Mouse (Mus musculus): ENCODE data around the gene Kansl1l. TPM values are rescaled to one million over a fixed set of nuclear protein-coding genes. Genes with fewer than 3 reads are reported as not detected.
"Not testable (repeated sequence)": the region's sequence is repeated elsewhere in the genome, so short reads cannot be mapped to it uniquely, and the experiment has no call there.

Gene Kansl1l
- polyA plus RNA-seq, 1 experiment: 2.7 TPM

DNA sequence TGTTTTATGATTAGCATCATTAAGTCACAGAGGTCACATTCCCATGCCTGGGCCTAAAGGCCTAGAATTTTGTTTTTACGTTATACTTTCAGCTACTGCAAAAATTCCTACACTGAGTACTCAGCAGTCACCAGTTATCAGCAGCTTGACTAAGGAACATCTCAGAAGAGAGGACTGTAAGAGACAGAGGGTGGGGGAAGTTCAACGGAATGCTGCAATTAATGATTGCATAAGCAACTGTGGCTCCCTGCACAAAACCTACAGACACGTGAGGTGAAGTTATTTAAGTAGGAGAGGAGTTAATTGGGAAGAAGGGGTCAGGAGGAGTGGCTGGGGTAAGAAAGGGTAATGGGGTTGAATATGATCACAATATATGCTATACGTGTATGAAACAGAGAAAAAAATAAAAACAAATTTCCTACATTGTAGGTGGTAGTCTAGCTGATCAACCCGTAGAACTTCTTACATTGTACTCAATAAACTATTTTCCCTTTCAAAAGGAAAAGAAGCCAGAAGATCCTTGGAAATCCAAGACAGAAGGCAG, 117.1 kb downstream of the Kansl1l start:
- DNase-seq (ENCODE audit: low read depth): peak; percentile 2

DNA sequence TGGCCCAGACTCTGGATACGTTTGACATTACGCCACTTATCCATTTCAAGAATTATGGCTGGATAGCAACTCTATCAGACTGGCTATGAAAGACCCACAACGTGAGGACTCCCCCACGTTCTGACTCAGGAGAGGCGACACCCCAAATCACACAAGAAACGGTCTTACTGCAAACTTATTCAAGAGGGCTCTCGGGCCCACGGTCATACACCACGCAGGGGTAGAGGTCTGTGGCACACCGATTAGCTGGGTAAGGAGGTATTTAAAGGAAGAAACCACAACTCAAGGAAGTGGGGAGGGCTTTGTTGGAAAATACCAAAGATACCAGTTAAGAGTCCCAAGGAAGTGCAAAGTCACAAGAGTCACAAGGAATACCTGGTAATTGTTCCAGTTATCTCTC, 117.7 kb downstream of the Kansl1l start:
- DNase-seq (ENCODE audit: low read depth): not testable (repeated sequence)

DNA sequence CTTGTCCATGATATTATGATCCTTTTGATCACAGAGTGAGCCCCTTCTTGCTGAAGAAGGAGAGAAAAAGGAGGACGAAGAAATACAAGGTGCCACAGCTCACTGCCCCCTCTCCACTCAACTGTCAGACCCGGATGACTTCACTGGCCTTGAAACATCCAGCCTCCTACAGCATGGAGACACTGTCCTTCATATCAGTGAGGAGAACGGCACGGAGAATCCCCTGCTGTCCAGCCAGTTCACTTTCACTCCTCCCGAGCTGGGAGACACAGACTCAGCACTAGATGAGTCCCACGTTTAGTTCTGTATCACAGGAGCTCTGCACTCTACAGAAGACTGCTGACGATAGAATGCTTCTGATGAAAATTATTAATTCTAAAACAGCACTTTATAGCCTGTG, 122.1 kb downstream of the Kansl1l start:
- no peak for DNase-seq (ENCODE audit: low read depth)

DNA sequence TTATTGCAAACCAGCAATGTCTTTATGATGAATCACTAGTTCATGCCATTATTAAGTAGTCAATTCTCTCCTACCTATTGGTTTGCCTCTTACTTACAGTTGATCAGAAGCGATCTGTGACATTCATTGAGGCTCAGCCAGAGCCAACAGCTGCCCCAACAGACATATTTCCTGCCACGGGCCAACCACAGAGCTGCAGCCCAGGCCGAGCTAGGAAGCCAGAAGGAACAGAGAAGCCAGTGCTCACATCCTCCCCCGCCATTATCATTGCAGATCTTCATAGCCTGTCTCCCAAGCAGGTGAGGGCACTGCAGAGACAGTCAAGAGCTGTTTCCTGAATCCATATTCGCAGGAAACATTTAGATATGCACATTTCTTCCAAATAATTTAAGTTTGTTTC, 123.1 kb downstream of the Kansl1l start:
- DNase-seq (ENCODE audit: low read depth): no peak

DNA sequence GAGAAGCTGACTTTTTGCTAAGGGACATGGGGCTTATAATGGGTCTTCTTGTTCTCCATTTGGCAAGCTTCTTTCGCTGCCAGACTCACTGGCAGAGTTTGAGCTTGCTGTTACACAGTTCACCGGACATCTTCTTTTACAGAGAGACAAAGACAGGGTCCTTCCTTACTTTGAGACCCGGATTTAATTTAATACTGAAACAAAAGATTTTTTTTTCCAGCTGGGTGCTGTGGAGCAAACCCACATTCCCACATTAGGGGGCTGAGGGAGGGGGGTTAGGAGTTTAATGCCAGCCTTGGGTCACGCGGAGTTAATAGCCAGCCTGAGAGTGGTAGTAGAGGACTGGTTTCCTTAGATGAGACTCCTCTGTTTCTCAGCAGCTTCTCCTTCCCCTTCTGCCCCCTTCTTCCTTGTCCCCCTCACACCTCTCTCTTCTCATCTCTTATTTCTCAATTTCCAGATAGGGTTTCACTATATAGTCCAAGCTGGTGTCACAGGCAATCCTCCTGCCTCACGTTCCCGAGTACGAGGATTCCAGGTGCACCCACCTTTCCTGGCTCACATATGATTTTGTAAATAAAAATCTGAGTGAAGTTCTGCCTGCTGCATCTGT, 124.5 kb downstream of the Kansl1l start:
- no peak for DNase-seq (ENCODE audit: low read depth)

DNA sequence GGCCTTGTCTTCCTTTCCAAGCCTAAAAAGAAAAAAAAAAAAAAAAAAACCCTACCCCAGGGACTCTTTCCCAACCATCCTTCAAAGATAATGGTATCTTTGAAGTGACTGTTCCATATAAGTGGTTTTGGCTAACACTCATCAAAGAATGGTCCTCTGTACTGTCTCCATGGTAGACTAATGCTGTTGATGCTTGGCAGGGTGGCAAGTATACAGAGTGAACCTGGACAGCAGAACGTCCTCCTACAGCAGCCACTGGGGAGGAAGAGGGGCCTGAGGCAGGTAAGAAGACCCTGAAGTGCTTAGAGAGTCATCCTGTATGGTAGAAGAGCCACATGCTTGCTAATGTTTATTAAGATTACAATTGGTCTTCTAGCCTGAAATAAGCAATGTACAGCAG, 125.1 kb downstream of the Kansl1l start:
- no peak for DNase-seq (ENCODE audit: low read depth)

DNA sequence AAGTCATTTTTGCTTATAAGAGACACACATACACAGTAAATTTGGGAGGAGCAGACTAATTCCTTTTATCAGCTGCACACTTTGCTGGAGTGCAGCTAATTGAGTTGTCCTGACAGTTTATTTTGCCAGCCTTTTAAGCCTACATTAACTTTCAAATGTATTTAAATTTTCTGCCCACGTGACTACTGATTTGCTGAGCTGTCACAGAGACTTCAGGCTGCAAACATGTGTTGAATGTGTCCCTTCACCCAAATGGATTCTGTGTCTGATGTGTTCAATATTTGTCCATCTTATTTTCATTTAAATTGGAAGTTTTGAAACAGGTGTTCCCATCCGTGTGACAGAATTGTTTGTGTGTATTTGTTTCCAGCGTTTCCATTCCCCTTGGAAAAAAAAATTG, 125.6 kb downstream of the Kansl1l start:
- no peak for DNase-seq (ENCODE audit: low read depth)

DNA sequence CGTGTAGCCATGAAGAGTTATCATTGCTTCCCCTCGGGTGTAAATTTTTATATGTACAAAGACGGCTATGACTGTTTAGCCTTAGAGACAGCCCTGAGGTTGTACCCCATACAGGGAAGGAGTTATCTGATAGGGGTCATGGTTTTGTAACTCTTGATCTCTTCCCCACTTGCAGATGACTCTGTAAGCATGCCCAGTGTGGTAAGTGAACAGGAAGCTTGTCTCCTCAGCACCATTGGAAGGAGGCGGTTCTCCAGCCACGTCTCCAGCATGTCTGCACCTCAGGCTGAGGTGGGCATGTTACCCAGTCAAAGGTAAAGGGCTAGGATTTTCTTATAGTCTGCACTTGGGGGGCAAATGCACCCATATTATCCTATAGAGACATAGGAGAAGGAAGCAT, 134.4 kb downstream of the Kansl1l start:
- DNase-seq (ENCODE audit: low read depth): no peak

DNA sequence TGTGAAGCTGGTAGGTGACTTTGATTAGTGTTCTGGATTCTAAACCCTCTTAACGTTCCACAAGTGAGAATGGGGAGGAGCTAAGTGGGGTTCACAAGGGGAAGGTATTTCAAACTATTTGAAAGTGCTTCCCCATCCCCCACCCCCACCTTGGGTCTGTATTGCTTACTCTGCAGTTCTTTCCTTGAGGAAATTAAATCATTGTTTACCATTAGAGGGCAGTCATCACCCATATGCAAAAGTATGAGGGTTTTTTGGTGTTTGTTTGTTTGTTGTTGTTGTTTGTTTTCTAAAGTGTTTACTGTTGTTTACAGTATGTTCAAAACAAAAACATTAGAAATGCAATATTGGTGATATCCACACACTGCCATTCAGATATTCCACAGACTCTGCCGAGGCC, 138.7 kb downstream of the Kansl1l start:
- DNase-seq (ENCODE audit: low read depth): no peak

DNA sequence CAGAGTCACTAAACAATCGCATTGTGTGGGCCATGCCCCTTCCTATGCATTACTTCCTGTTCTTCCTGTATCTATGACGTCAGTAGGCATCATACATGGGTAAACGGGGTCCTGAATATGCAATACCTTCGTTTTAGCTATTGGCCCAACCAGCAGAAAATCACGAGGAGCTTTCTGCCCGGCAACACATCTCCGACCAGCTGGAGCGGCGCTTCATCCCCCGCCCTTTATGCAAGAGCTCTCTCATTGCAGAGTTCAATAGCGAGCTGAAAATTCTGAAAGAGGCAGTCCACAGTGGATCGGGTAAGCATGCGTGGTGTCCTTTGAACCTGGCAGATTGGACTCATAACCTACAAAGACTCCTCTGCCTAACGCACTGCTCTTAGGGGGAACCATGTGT, 139.4 kb downstream of the Kansl1l start:
- DNase-seq (ENCODE audit: low read depth): no peak

DNA sequence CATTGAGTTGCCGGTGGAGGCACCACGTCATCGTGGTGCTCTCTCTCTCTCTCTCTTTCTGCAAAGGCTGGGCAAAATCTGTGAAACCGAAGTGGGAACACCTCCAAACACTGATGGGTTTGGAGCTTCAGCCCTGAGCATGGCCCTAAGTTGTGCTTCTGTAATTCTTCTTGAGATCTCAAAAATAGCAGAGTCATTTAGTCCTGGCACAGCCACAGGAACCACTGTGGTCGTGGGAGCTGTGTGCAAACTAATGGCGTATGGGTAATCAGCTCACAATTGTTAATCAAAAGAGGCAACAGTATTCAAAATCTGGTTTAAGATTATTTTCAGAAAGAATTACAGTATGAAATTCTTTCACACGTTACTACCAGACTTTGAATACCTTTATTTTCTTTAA, 144.6 kb downstream of the Kansl1l start:
- DNase-seq (ENCODE audit: low read depth): no peak

DNA sequence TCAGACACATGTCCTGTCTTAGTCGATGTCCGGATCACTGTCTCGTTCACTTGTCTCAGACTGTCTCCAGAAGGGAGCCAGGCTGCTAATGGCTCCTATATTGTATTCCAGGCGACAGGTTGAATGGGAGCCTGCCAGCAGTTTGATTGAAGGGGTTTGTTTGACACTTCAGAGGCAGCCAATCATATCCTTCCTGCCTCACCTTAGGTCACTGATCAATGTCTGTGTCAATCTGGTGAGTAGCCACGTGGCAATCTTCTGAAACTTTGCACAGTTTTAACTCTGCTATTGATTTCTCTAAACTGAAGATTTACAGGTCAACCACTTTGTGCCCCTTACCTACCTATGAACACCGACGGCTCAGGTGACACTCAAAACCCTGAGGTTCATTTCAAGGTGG, 145.9 kb downstream of the Kansl1l start:
- no peak for DNase-seq (ENCODE audit: low read depth)

Other genes with a start within 250 kb of the Kansl1l start
- gene Rpe, start 116.7 kb downstream of the Kansl1l start, polyA plus RNA-seq (2012; rRNA removed): 22.7 and 24.7 TPM in 2 replicates
- 32.3 and 45.6 TPM in 2 replicates for gene Acadl, start 45.7 kb upstream of the Kansl1l start, polyA plus RNA-seq (2012; rRNA removed)
- 12.5 and 15.6 TPM in 2 replicates for gene Myl1, start 127.8 kb upstream of the Kansl1l start, polyA plus RNA-seq (2012; rRNA removed)
- gene Lancl1, start 221.3 kb upstream of the Kansl1l start, polyA plus RNA-seq (2012; rRNA removed): 69.9 and 70.1 TPM in 2 replicates